ENCODE assay signal across 8 mouse cellular contexts in the genomic region with DNA sequence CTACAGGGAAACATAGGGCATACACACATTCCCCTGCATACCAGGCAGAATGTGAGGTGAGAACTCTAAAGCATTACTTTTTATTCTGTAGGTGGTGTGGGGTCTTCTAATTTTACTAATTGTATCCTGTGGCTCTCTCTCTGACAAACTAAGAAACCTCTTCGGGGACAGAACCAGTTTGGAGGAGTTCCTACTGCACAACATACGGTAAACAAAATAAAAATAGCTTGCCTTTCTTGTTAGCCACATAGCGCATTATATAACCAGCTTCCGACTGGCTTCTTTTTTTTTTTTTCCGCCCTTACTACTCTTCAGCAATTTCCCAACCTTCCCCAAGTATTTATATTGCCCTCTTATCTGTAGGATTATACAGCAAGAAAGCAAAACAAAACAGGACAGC. TPM values are rescaled to one million over a fixed set of nuclear protein-coding genes. Genes with fewer than 3 reads are reported as not detected.
DNase-seq lines count a peak whose midpoint lies in the region; ATAC-seq lines count a peak whose summit lies in the region.

No protein-coding gene starts in this region.

- no peaks in the 10 kb centered on the region for H3K36me3 ChIP-seq in kidney, embryonic 15.5 days
- H3K36me3 ChIP-seq in hindbrain, embryonic 16.5 days (ENCODE audit: control insufficient read depth, insufficient read depth, low read length), result no peaks in the 10 kb centered on the region

- H3K9ac ChIP-seq in kidney, embryonic 15.5 days, result peak overlapping the region; percentile 90; the same call in 1 of the 2 replicates
- H3K9ac ChIP-seq in hindbrain, embryonic 16.5 days (ENCODE audit: low read depth, low read length), result peak overlapping the region; percentile 95

- H3K4me1 ChIP-seq in kidney, embryonic 15.5 days, result peaks cover 51% of the 10 kb centered on the region
- peaks cover 28% of the 10 kb centered on the region for H3K4me1 ChIP-seq in hindbrain, embryonic 16.5 days (ENCODE audit: control insufficient read depth, insufficient read depth, low read depth, low read length)

- H3K27me3 ChIP-seq in kidney, embryonic 15.5 days, result no peaks in the 10 kb centered on the region
- H3K27me3 ChIP-seq in hindbrain, embryonic 16.5 days (replicated peaks; ENCODE audit: control insufficient read depth, insufficient read depth, low read length), result no peaks in the 10 kb centered on the region

- no peak for ATAC-seq in kidney, embryonic 15.5 days (replicated peaks; ENCODE audit: low FRiP score)
- no peak for ATAC-seq in hindbrain, embryonic 16.5 days

- H3K4me2 ChIP-seq in kidney, embryonic 15.5 days, result peak overlapping the region; percentile 94
- peak overlapping the region; percentile 78 for H3K4me2 ChIP-seq in hindbrain, embryonic 16.5 days (ENCODE audit: low read length)

- H3K4me3 ChIP-seq in kidney, embryonic 15.5 days (replicated peaks), result peak overlapping the region; percentile 92
- peak overlapping the region; percentile 89 for H3K4me3 ChIP-seq in hindbrain, embryonic 16.5 days (ENCODE audit: low read length)

- H3K9me3 ChIP-seq in kidney, embryonic 15.5 days (replicated peaks), result no peaks in the 10 kb centered on the region
- no peaks in the 10 kb centered on the region for H3K9me3 ChIP-seq in hindbrain, embryonic 16.5 days (ENCODE audit: control insufficient read depth, low read length)

- WGBS in kidney, embryonic 15.5 days, result 7% methylated on average over 5 of the region's 5 CpGs
- 4% methylated on average over 5 of the region's 5 CpGs for WGBS in hindbrain, embryonic 16.5 days

- no peak for DNase-seq in kidney, postnatal 36 days
- DNase-seq in c-Kit-positive CD71-positive TER-119-negative erythroid progenitor cells, embryonic 14.5 days (ENCODE audit: low read depth), result peak; percentile 20
- DNase-seq in naive thymus-derived CD4-positive, alpha-beta T cell, adult 2 months (ENCODE audit: low read depth), result peak; percentile 25
- no peak for DNase-seq in T-cell, adult 2 months (ENCODE audit: low spot score)
- DNase-seq in testis, postnatal 10 days (ENCODE audit: low spot score), result no peak
- DNase-seq in adrenal gland, postnatal 14 days, result no peak

- H3K27ac ChIP-seq in kidney, embryonic 15.5 days, result peak overlapping the region; percentile 96; the same call in 1 of the 2 replicates
- peak overlapping the region; percentile 97; the same call in 1 of the 2 replicates for H3K27ac ChIP-seq in hindbrain, embryonic 16.5 days (ENCODE audit: low read depth, low read length)

RNA-seq across cellular contexts. Expression of a gene that starts 2.0 kb away (rescaled TPM):
- 6.3 and 7.0 TPM in 2 replicates for polyA plus RNA-seq in kidney, embryonic 15.5 days (2015; fragmentation: Nextera tagmentation; extraction: Ambion mirVana)
- polyA plus RNA-seq in hindbrain, embryonic 16.5 days (2015; fragmentation: Nextera tagmentation; extraction: Ambion mirVana), result 7.5 and 8.3 TPM in 2 replicates
- total RNA-seq in adrenal gland, postnatal 14 days (2021), result 32.4 and 34.6 TPM in 2 replicates

Comparison
In these comparisons a context has a peak if more than half of its experiments do, and no peak if none do; other contexts are left out.
1. DNase-seq: peak in c-Kit-positive CD71-positive TER-119-negative erythroid progenitor cells, embryonic 14.5 days (single experiment) and naive thymus-derived CD4-positive, alpha-beta T cell, adult 2 months (single experiment); none in kidney, postnatal 36 days (0 of 2), T-cell, adult 2 months (single experiment), testis, postnatal 10 days (single experiment) and adrenal gland, postnatal 14 days (single experiment).